12 mouse cellular contexts compared by ENCODE assay signal in the genomic region with DNA sequence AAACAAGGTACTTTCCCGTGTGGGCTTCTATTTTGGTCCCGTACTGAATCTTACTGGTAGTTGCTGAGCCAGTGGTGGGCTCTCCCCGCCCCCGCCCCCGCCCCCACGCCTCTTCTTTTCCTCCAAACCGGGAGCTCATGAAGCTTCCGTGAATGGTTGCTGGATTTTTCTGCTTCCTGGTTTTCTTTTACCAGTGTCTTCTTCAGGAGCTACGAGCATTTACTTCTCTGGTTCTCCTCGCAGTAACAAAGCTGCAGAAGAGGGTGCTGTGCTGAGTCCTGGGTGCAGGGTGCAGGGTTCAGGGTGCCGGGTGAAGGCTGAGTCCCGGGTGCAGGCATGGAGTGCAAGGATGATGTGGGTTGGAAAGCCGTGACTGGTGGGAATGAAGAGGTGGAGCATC.
A peak's percentile ranks its signal among the peaks of the same experiment; 100 is the strongest.
DNase-seq lines count a peak whose midpoint lies in the region; ATAC-seq and TF ChIP-seq lines count a peak whose summit lies in the region.
"Had no signal": no experiment of that assay in that cellular context is flagged by ENCODE, and none has a peak within 500 bp of the region (broad histone marks: within the 10 kb centered on the region; RNA-seq: fewer than 3 reads in every experiment).

No protein-coding gene starts in this region.

- no peaks in the 10 kb centered on the region for H3K9me3 ChIP-seq in heart, embryonic 16.5 days (replicated peaks; ENCODE audit: control insufficient read depth, low read length)
- no peaks in the 10 kb centered on the region for H3K9me3 ChIP-seq in midbrain, embryonic 11.5 days (ENCODE audit: control insufficient read depth, low read length)
- H3K9me3 ChIP-seq in midbrain, embryonic 15.5 days: no peaks in the 10 kb centered on the region
- no peaks in the 10 kb centered on the region for H3K9me3 ChIP-seq in limb, embryonic 14.5 days (ENCODE audit: control insufficient read depth, low read length)
- H3K9me3 ChIP-seq in forebrain, embryonic 14.5 days (replicated peaks; ENCODE audit: control insufficient read depth, low read length): no peaks in the 10 kb centered on the region

- WGBS in heart, embryonic 16.5 days: 27% methylated on average over 13 of the region's 13 CpGs
- 58% methylated on average over 13 of the region's 13 CpGs for WGBS in midbrain, embryonic 11.5 days
- WGBS in midbrain, embryonic 15.5 days: 60% methylated on average over 13 of the region's 13 CpGs
- WGBS in limb, embryonic 14.5 days: 32% methylated on average over 13 of the region's 13 CpGs
- 55% methylated on average over 13 of the region's 13 CpGs for WGBS in forebrain, embryonic 14.5 days

- H3K4me3 ChIP-seq in heart, embryonic 16.5 days (ENCODE audit: low read length): peak overlapping the region; percentile 16; the same call in 1 of the 2 replicates
- H3K4me3 ChIP-seq in midbrain, embryonic 11.5 days (ENCODE audit: low read depth, low read length): no peak overlapping the region
- no peak overlapping the region for H3K4me3 ChIP-seq in midbrain, embryonic 15.5 days
- peak overlapping the region; percentile 9; the same call in 1 of the 2 replicates for H3K4me3 ChIP-seq in limb, embryonic 14.5 days (replicated peaks; ENCODE audit: low read length)
- H3K4me3 ChIP-seq in forebrain, embryonic 14.5 days (ENCODE audit: low read depth, low read length): no peak overlapping the region

- H3K27ac ChIP-seq in heart, embryonic 16.5 days (ENCODE audit: low read length): peak overlapping the region; percentile 89
- H3K27ac ChIP-seq in midbrain, embryonic 11.5 days (ENCODE audit: low read depth, low read length): no peak overlapping the region
- no peak overlapping the region for H3K27ac ChIP-seq in midbrain, embryonic 15.5 days
- no peak overlapping the region for H3K27ac ChIP-seq in limb, embryonic 14.5 days (replicated peaks; ENCODE audit: low read depth, low read length)
- H3K27ac ChIP-seq in forebrain, embryonic 14.5 days (ENCODE audit: low read depth, low read length): no peak overlapping the region
- H3K27ac ChIP-seq: macrophage had no signal

- H3K4me1 ChIP-seq in heart, embryonic 16.5 days (ENCODE audit: control insufficient read depth, insufficient read depth, low read length): peaks cover 28% of the 10 kb centered on the region
- H3K4me1 ChIP-seq in midbrain, embryonic 11.5 days (ENCODE audit: control insufficient read depth, insufficient read depth, low read length): peaks cover 23% of the 10 kb centered on the region
- H3K4me1 ChIP-seq in midbrain, embryonic 15.5 days: peaks cover 22% of the 10 kb centered on the region
- H3K4me1 ChIP-seq in limb, embryonic 14.5 days (ENCODE audit: control insufficient read depth, insufficient read depth, low read length): peaks cover 17% of the 10 kb centered on the region
- peaks cover 14% of the 10 kb centered on the region for H3K4me1 ChIP-seq in forebrain, embryonic 14.5 days (ENCODE audit: control insufficient read depth, insufficient read depth, low read length)

- ATAC-seq in heart, embryonic 16.5 days (replicated peaks; ENCODE audit: extremely low read depth, insufficient read depth, low FRiP score): no peak
- no peak for ATAC-seq in midbrain, embryonic 11.5 days (ENCODE audit: low FRiP score)
- ATAC-seq in midbrain, embryonic 15.5 days (replicated peaks): no peak
- ATAC-seq in limb, embryonic 14.5 days (ENCODE audit: low FRiP score, low read depth): no peak
- no peak for ATAC-seq in forebrain, embryonic 14.5 days
- ATAC-seq: CD4-positive, CD25-positive, alpha-beta regulatory T cell, adult 4 months had no signal

- DNase-seq in heart, adult 18-20 months: no peak
- DNase-seq in midbrain, embryonic 11.5 days (ENCODE audit: low spot score, missing footprints): peak; percentile 77
- DNase-seq in limb, embryonic 14.5 days (ENCODE audit: low spot score): no peak
- peak; percentile 34 for DNase-seq in yolk sac, embryonic 10.5 days (ENCODE audit: low spot score)
- no peak for DNase-seq in forebrain, embryonic 14.5 days (ENCODE audit: low spot score)
- no peak for DNase-seq in B cell, adult 2 months
- DNase-seq: cerebellum, postnatal 10 days; kidney, adult 11 months had no signal

- H3K27me3 ChIP-seq in heart, embryonic 16.5 days (ENCODE audit: control insufficient read depth, insufficient read depth, low read length): no peaks in the 10 kb centered on the region
- no peaks in the 10 kb centered on the region for H3K27me3 ChIP-seq in midbrain, embryonic 11.5 days (ENCODE audit: control insufficient read depth, insufficient read depth, low read length)
- H3K27me3 ChIP-seq in midbrain, embryonic 15.5 days (replicated peaks): no peaks in the 10 kb centered on the region
- no peaks in the 10 kb centered on the region for H3K27me3 ChIP-seq in limb, embryonic 14.5 days (ENCODE audit: control insufficient read depth, insufficient read depth, low read length)
- no peaks in the 10 kb centered on the region for H3K27me3 ChIP-seq in forebrain, embryonic 14.5 days (replicated peaks; ENCODE audit: control insufficient read depth, insufficient read depth, low read length)

- H3K4me2 ChIP-seq in heart, embryonic 16.5 days (ENCODE audit: low read depth, low read length): peak overlapping the region; percentile 52
- H3K4me2 ChIP-seq in midbrain, embryonic 11.5 days: no peak overlapping the region
- H3K4me2 ChIP-seq in midbrain, embryonic 15.5 days: no peak overlapping the region
- H3K4me2 ChIP-seq in limb, embryonic 14.5 days (replicated peaks; ENCODE audit: low read depth, low read length, severe bottlenecking): peak overlapping the region; percentile 37
- no peak overlapping the region for H3K4me2 ChIP-seq in forebrain, embryonic 14.5 days (ENCODE audit: low read length)

- TF ChIP-seq POLR2A in limb, embryonic 14.5 days (IDR thresholded peaks at IDR 0.05; ENCODE audit: borderline replicate concordance, extremely low read depth, insufficient read depth, insufficient read length): no peak

- no peaks in the 10 kb centered on the region for H3K36me3 ChIP-seq in heart, embryonic 16.5 days (ENCODE audit: control insufficient read depth, insufficient read depth)
- H3K36me3 ChIP-seq in midbrain, embryonic 11.5 days (ENCODE audit: control insufficient read depth, insufficient read depth, low read length): no peaks in the 10 kb centered on the region
- no peaks in the 10 kb centered on the region for H3K36me3 ChIP-seq in midbrain, embryonic 15.5 days (replicated peaks)
- no peaks in the 10 kb centered on the region for H3K36me3 ChIP-seq in limb, embryonic 14.5 days (ENCODE audit: control insufficient read depth, insufficient read depth, low read length)
- no peaks in the 10 kb centered on the region for H3K36me3 ChIP-seq in forebrain, embryonic 14.5 days (ENCODE audit: control insufficient read depth, insufficient read depth, low read length)

- peak overlapping the region; percentile 0 for H3K9ac ChIP-seq in heart, embryonic 16.5 days (ENCODE audit: low read length)
- H3K9ac ChIP-seq in midbrain, embryonic 11.5 days (ENCODE audit: low read length): no peak overlapping the region
- no peak overlapping the region for H3K9ac ChIP-seq in midbrain, embryonic 15.5 days
- peak overlapping the region; percentile 3; the same call in 1 of the 2 replicates for H3K9ac ChIP-seq in limb, embryonic 14.5 days (ENCODE audit: low read depth, low read length, severe bottlenecking)
- H3K9ac ChIP-seq in forebrain, embryonic 14.5 days (ENCODE audit: low read length): no peak overlapping the region

Comparison
In these comparisons a context has a peak if more than half of its experiments do, and no peak if none do; other contexts are left out.
1. H3K4me2 ChIP-seq: peak in heart, embryonic 16.5 days (single experiment) and limb, embryonic 14.5 days (single experiment); none in midbrain, embryonic 11.5 days (single experiment), midbrain, embryonic 15.5 days (single experiment) and forebrain, embryonic 14.5 days (single experiment).
2. H3K4me3 ChIP-seq: peak in heart, embryonic 16.5 days (single experiment) and limb, embryonic 14.5 days (single experiment); none in midbrain, embryonic 11.5 days (single experiment), midbrain, embryonic 15.5 days (single experiment) and forebrain, embryonic 14.5 days (single experiment).
3. H3K9ac ChIP-seq: peak in heart, embryonic 16.5 days (single experiment) and limb, embryonic 14.5 days (single experiment); none in midbrain, embryonic 11.5 days (single experiment), midbrain, embryonic 15.5 days (single experiment) and forebrain, embryonic 14.5 days (single experiment).
4. DNase-seq: peak in midbrain, embryonic 11.5 days (single experiment) and yolk sac, embryonic 10.5 days (single experiment); none in heart, adult 18-20 months (0 of 2), limb, embryonic 14.5 days (single experiment), forebrain, embryonic 14.5 days (single experiment) and B cell, adult 2 months (0 of 2).